Mouse (Mus musculus): Measurements from ENCODE around the gene Mok.
A peak's percentile ranks its signal among the peaks of the same experiment; 100 is the strongest.

The Mok gene

GRCm38 (mm10) chr12:110850010-110850928, 9.5 kb upstream of the Mok start, which contains the start of gene Zfp839:
TSS of gene Zfp839 (plus strand) at chr12:110850253.
- no peak for DNase-seq (ENCODE audit: extremely low read depth, low read depth, low spot score)

- no peak for DNase-seq (ENCODE audit: extremely low read depth, low read depth, low spot score)
Observed at GRCm38 (mm10) chr12:110846191-110846765, 5.5 kb upstream of the Mok start.

GRCm38 (mm10) chr12:110845131-110845880, 4.6 kb upstream of the Mok start:
- peak; percentile 58 for DNase-seq (ENCODE audit: extremely low read depth, low read depth, low spot score)

GRCm38 (mm10) chr12:110844227-110845130, 3.7 kb upstream of the Mok start:
- no peak for DNase-seq (ENCODE audit: extremely low read depth, low read depth, low spot score)

GRCm38 (mm10) chr12:110843194-110844048, 2.7 kb upstream of the Mok start:
- DNase-seq (ENCODE audit: extremely low read depth, low read depth, low spot score) = no peak

GRCm38 (mm10) chr12:110841731-110842493, 1.2 kb upstream of the Mok start:
- DNase-seq (ENCODE audit: extremely low read depth, low read depth, low spot score) = no peak

- no peak for DNase-seq (ENCODE audit: extremely low read depth, low read depth, low spot score)
Observed at GRCm38 (mm10) chr12:110837850-110838249, 2.9 kb downstream of the Mok start.

GRCm38 (mm10) chr12:110837192-110837841, 3.4 kb downstream of the Mok start:
- DNase-seq (ENCODE audit: extremely low read depth, low read depth, low spot score) = no peak

- DNase-seq (ENCODE audit: extremely low read depth, low read depth, low spot score) = no peak
Observed at GRCm38 (mm10) chr12:110836729-110837128, 4.0 kb downstream of the Mok start.

GRCm38 (mm10) chr12:110835182-110835581, 5.6 kb downstream of the Mok start:
- DNase-seq (ENCODE audit: extremely low read depth, low read depth, low spot score) = no peak

- no peak for DNase-seq (ENCODE audit: extremely low read depth, low read depth, low spot score)
Observed at GRCm38 (mm10) chr12:110830293-110831024, 10.3 kb downstream of the Mok start.

GRCm38 (mm10) chr12:110828908-110829307, 11.8 kb downstream of the Mok start:
- DNase-seq (ENCODE audit: extremely low read depth, low read depth, low spot score) = no peak

- DNase-seq (ENCODE audit: extremely low read depth, low read depth, low spot score) = no peak
Observed at GRCm38 (mm10) chr12:110822366-110822765, 18.4 kb downstream of the Mok start.

GRCm38 (mm10) chr12:110821787-110822186, 19.0 kb downstream of the Mok start:
- no peak for DNase-seq (ENCODE audit: extremely low read depth, low read depth, low spot score)

- DNase-seq (ENCODE audit: extremely low read depth, low read depth, low spot score) = no peak
Observed at GRCm38 (mm10) chr12:110819367-110819766, 21.4 kb downstream of the Mok start.

- no peak for DNase-seq (ENCODE audit: extremely low read depth, low read depth, low spot score)
Observed at GRCm38 (mm10) chr12:110816833-110817232, 23.9 kb downstream of the Mok start.

- no peak for DNase-seq (ENCODE audit: extremely low read depth, low read depth, low spot score)
Observed at GRCm38 (mm10) chr12:110814924-110815323, 25.8 kb downstream of the Mok start.

- DNase-seq (ENCODE audit: extremely low read depth, low read depth, low spot score) = no peak
Observed at GRCm38 (mm10) chr12:110813624-110814023, 27.1 kb downstream of the Mok start.
